Mouse (Mus musculus): Measurements from ENCODE around the gene Wdr49. TPM values are rescaled to one million over a fixed set of nuclear protein-coding genes. Genes with fewer than 3 reads are reported as not detected.

The Wdr49 gene
- polyA plus RNA-seq, 1 experiment, result not detected

- Histone ChIP-seq H3K36me3 (ENCODE audit: control insufficient read depth, insufficient read depth) (no peaks in the 10 kb centered on the region), H3K27me3 (ENCODE audit: control insufficient read depth, insufficient read depth, insufficient read length) (no peaks in the 10 kb centered on the region), H3K4me3 (no peak overlapping the region), H3K4me2 (ENCODE audit: low read depth) (no peak overlapping the region), H3K79me2 (ENCODE audit: control insufficient read depth, insufficient read depth) (no peaks in the 10 kb centered on the region), H3ac (ENCODE audit: control insufficient read depth, insufficient read length) (no peak overlapping the region)
- no peak for TF ChIP-seq TCF12 (IDR thresholded peaks at IDR 0.05; ENCODE audit: insufficient read depth, poor library complexity, severe bottlenecking)
- no peak for TF ChIP-seq TCF3 (IDR thresholded peaks at IDR 0.05; ENCODE audit: insufficient read length, low read depth)
- TF ChIP-seq REST (IDR thresholded peaks at IDR 0.05; ENCODE audit: insufficient read depth, insufficient read length), result no peak
These were observed 51.3 kb downstream of the Wdr49 start for GRCm38 (mm10) chr3:75430564-75431181.

- Histone ChIP-seq H3K36me3 (ENCODE audit: control insufficient read depth, insufficient read depth) (no peaks in the 10 kb centered on the region), H3K4me2 (ENCODE audit: low read depth) (no peak overlapping the region), H3K4me3 (no peak overlapping the region), H3ac (ENCODE audit: control insufficient read depth, insufficient read length) (no peak overlapping the region), H3K27me3 (ENCODE audit: control insufficient read depth, insufficient read depth, insufficient read length) (no peaks in the 10 kb centered on the region), H3K79me2 (ENCODE audit: control insufficient read depth, insufficient read depth) (no peaks in the 10 kb centered on the region)
- TF ChIP-seq REST (IDR thresholded peaks at IDR 0.05; ENCODE audit: insufficient read depth, insufficient read length) (no peak), MYOG (IDR thresholded peaks at IDR 0.05; ENCODE audit: control insufficient read depth in 1 of 3, insufficient read depth in 1 of 3, insufficient read length in 2 of 3, low read depth in 2 of 3) (no peak), E2F4 (IDR thresholded peaks at IDR 0.05; ENCODE audit: insufficient read depth) (no peak), TCF3 (IDR thresholded peaks at IDR 0.05; ENCODE audit: insufficient read length, low read depth) (no peak), TCF12 (IDR thresholded peaks at IDR 0.05; ENCODE audit: insufficient read depth, poor library complexity, severe bottlenecking) (no peak), POLR2A (IDR thresholded peaks at IDR 0.05; ENCODE audit: insufficient read length, low read depth) (no peak)
These were observed 86.0 kb downstream of the Wdr49 start for GRCm38 (mm10) chr3:75395918-75396317.

- Histone ChIP-seq H3ac (ENCODE audit: control insufficient read depth, insufficient read length) (no peak overlapping the region), H3K36me3 (ENCODE audit: control insufficient read depth, insufficient read depth) (no peaks in the 10 kb centered on the region), H3K4me3 (no peak overlapping the region), H3K27me3 (ENCODE audit: control insufficient read depth, insufficient read depth, insufficient read length) (no peaks in the 10 kb centered on the region), H3K79me2 (ENCODE audit: control insufficient read depth, insufficient read depth) (no peaks in the 10 kb centered on the region), H3K4me2 (ENCODE audit: low read depth) (no peak overlapping the region)
- TF ChIP-seq TCF12 (IDR thresholded peaks at IDR 0.05; ENCODE audit: insufficient read depth, poor library complexity, severe bottlenecking), result no peak
- no peak for TF ChIP-seq USF1 (IDR thresholded peaks at IDR 0.05; ENCODE audit: low read depth)
- no peak for TF ChIP-seq SRF (IDR thresholded peaks at IDR 0.05; ENCODE audit: control insufficient read depth, insufficient read length, low read depth)
These were observed 86.6 kb downstream of the Wdr49 start for GRCm38 (mm10) chr3:75395121-75395895.

DNA sequence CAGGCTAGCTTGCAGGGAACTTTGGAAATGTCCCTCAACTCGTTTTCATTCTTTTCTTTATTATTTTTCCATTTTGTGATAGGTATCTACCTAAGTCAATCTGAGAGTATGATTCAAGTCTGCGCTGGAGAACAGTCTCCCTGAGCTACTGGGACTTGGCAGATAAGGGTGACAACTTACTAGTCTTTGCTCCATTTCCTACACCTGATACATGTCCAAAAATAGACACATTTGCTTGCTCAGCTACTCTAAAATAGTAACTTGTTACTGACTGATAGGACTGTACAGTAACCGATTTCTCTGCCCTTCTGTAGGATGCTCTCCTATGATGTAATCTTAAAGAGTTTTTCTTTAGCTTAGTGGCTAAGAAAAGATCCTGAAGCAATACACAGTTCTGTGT is 87.5 kb downstream of the Wdr49 start:
- H3K36me3 ChIP-seq (ENCODE audit: control insufficient read depth, insufficient read depth), result no peaks in the 10 kb centered on the region
- no peaks in the 10 kb centered on the region for H3K27me3 ChIP-seq (ENCODE audit: control insufficient read depth, insufficient read depth, insufficient read length)
- H3ac ChIP-seq (ENCODE audit: control insufficient read depth, insufficient read length), result no peak overlapping the region
- no peak for TF ChIP-seq TCF12 (IDR thresholded peaks at IDR 0.05; ENCODE audit: insufficient read depth, poor library complexity, severe bottlenecking)
- TF ChIP-seq REST (IDR thresholded peaks at IDR 0.05; ENCODE audit: insufficient read depth, insufficient read length), result no peak
- TF ChIP-seq SRF (IDR thresholded peaks at IDR 0.05; ENCODE audit: control insufficient read depth, insufficient read length, low read depth), result no peak
- no peak for TF ChIP-seq USF1 (IDR thresholded peaks at IDR 0.05; ENCODE audit: low read depth)
- no peak for TF ChIP-seq POLR2AphosphoS2 (IDR thresholded peaks at IDR 0.05; ENCODE audit: insufficient read length, low read depth)
- no peak for TF ChIP-seq MYOD1 (IDR thresholded peaks at IDR 0.05; ENCODE audit: control insufficient read depth in 1 of 3, insufficient read length in 2 of 3, low read depth in 2 of 3)
- no peak for TF ChIP-seq MAX (IDR thresholded peaks at IDR 0.05; ENCODE audit: low read depth)
- TF ChIP-seq POLR2A (IDR thresholded peaks at IDR 0.05; ENCODE audit: insufficient read length, low read depth), result no peak
- no peak for TF ChIP-seq CEBPB (IDR thresholded peaks at IDR 0.05; ENCODE audit: insufficient read depth, poor library complexity, severe bottlenecking)
- no peak for TF ChIP-seq TCF3 (IDR thresholded peaks at IDR 0.05; ENCODE audit: insufficient read length, low read depth)
- no peak overlapping the region for H3K4me3 ChIP-seq
- no peak overlapping the region for H3K4me2 ChIP-seq (ENCODE audit: low read depth)
- H3K79me2 ChIP-seq (ENCODE audit: control insufficient read depth, insufficient read depth), result no peaks in the 10 kb centered on the region

- H3K36me3 ChIP-seq (ENCODE audit: control insufficient read depth, insufficient read depth), result no peaks in the 10 kb centered on the region
- no peaks in the 10 kb centered on the region for H3K27me3 ChIP-seq (ENCODE audit: control insufficient read depth, insufficient read depth, insufficient read length)
- no peaks in the 10 kb centered on the region for H3K79me2 ChIP-seq (ENCODE audit: control insufficient read depth, insufficient read depth)
- TF ChIP-seq POLR2AphosphoS2 (IDR thresholded peaks at IDR 0.05; ENCODE audit: insufficient read length, low read depth), result no peak
- no peak for TF ChIP-seq TCF12 (IDR thresholded peaks at IDR 0.05; ENCODE audit: insufficient read depth, poor library complexity, severe bottlenecking)
- no peak for TF ChIP-seq MYOG (IDR thresholded peaks at IDR 0.05; ENCODE audit: control insufficient read depth in 1 of 3, insufficient read depth in 1 of 3, insufficient read length in 2 of 3, low read depth in 2 of 3)
- no peak for TF ChIP-seq CEBPB (IDR thresholded peaks at IDR 0.05; ENCODE audit: insufficient read depth, poor library complexity, severe bottlenecking)
- no peak for TF ChIP-seq MAX (IDR thresholded peaks at IDR 0.05; ENCODE audit: low read depth)
- no peak overlapping the region for H3K4me3 ChIP-seq
- no peak overlapping the region for H3ac ChIP-seq (ENCODE audit: control insufficient read depth, insufficient read length)
- no peak overlapping the region for H3K4me2 ChIP-seq (ENCODE audit: low read depth)
These were observed 100.2 kb downstream of the Wdr49 start for GRCm38 (mm10) chr3:75381776-75382175.

All from myocyte (in vitro differentiated cells).